Mouse (Mus musculus): Measurements from ENCODE around the gene Dnajc25. TPM values are rescaled to one million over a fixed set of nuclear protein-coding genes. Genes with fewer than 3 reads are reported as not detected.

Dnajc25 gene
- polyA plus RNA-seq, 1 experiment from 2014 or later: 16.6 TPM

- ATAC-seq (no peak), DNase-seq (ENCODE audit: low spot score) (no peak)
- TF ChIP-seq EP300 (IDR thresholded peaks at IDR 0.05) (no peak), CTCF (IDR thresholded peaks at IDR 0.05) (no peak)
- Histone ChIP-seq H3K4me1 (ENCODE audit: insufficient read depth, low read depth, low read length) (peaks cover 6% of the 10 kb centered on the region; the same call in 1 of the 2 replicates), H3K4me2 (replicated peaks; ENCODE audit: low read depth, low read length) (no peak overlapping the region), H3K4me3 (ENCODE audit: low read depth, low read length) (no peak overlapping the region), H3K27ac (ENCODE audit: low read length) (no peak overlapping the region), H3K27me3 (replicated peaks; ENCODE audit: insufficient read depth, low read length) (no peaks in the 10 kb centered on the region), H3K9me3 (ENCODE audit: low read length) (no peaks in the 10 kb centered on the region), H3K9ac (replicated peaks; ENCODE audit: low read depth) (no peak overlapping the region), H3K36me3 (ENCODE audit: insufficient read depth, low read length) (no peaks in the 10 kb centered on the region)
- 85% methylated on average over 7 of the region's 7 CpGs for WGBS
Measured at GRCm38 (mm10) chr4:59009186-59009585, 14.3 kb downstream of the Dnajc25 start.

- TF ChIP-seq EP300 (IDR thresholded peaks at IDR 0.05) (no peak), CTCF (IDR thresholded peaks at IDR 0.05) (no peak)
- Histone ChIP-seq H3K4me1 (ENCODE audit: insufficient read depth, low read depth, low read length) (peaks cover 4% of the 10 kb centered on the region; the same call in 1 of the 2 replicates), H3K27ac (ENCODE audit: low read length) (no peak overlapping the region), H3K36me3 (ENCODE audit: insufficient read depth, low read length) (no peaks in the 10 kb centered on the region), H3K9ac (replicated peaks; ENCODE audit: low read depth) (no peak overlapping the region), H3K4me2 (replicated peaks; ENCODE audit: low read depth, low read length) (no peak overlapping the region), H3K27me3 (replicated peaks; ENCODE audit: insufficient read depth, low read length) (no peaks in the 10 kb centered on the region), H3K9me3 (ENCODE audit: low read length) (no peaks in the 10 kb centered on the region), H3K4me3 (ENCODE audit: low read depth, low read length) (no peak overlapping the region)
- no peak for ATAC-seq
- no peak for DNase-seq (ENCODE audit: low spot score)
- WGBS: 78% methylated on average over 4 of the region's 4 CpGs
Measured at GRCm38 (mm10) chr4:59009696-59010095, 14.8 kb downstream of the Dnajc25 start.

- no peaks in the 10 kb centered on the region for H3K27me3 ChIP-seq (replicated peaks; ENCODE audit: insufficient read depth, low read length)
- DNase-seq (ENCODE audit: low spot score) (no peak), ATAC-seq (no peak)
- no peak overlapping the region for H3K27ac ChIP-seq (ENCODE audit: low read length)
- peaks cover 4% of the 10 kb centered on the region; the same call in 1 of the 2 replicates for H3K4me1 ChIP-seq (ENCODE audit: insufficient read depth, low read depth, low read length)
- WGBS: 36% methylated on average over 3 of the region's 3 CpGs
- no peak overlapping the region for H3K9ac ChIP-seq (replicated peaks; ENCODE audit: low read depth)
- TF ChIP-seq CTCF (IDR thresholded peaks at IDR 0.05): no peak
- no peak for TF ChIP-seq EP300 (IDR thresholded peaks at IDR 0.05)
- no peak overlapping the region for H3K4me3 ChIP-seq (ENCODE audit: low read depth, low read length)
- H3K9me3 ChIP-seq (ENCODE audit: low read length): no peaks in the 10 kb centered on the region
- no peaks in the 10 kb centered on the region for H3K36me3 ChIP-seq (ENCODE audit: insufficient read depth, low read length)
- no peak overlapping the region for H3K4me2 ChIP-seq (replicated peaks; ENCODE audit: low read depth, low read length)
Measured at GRCm38 (mm10) chr4:59011446-59011845, 16.6 kb downstream of the Dnajc25 start.

- H3K36me3 ChIP-seq (ENCODE audit: insufficient read depth, low read length): peaks cover 11% of the 10 kb centered on the region; the same call in 1 of the 2 replicates
- no peaks in the 10 kb centered on the region for H3K27me3 ChIP-seq (replicated peaks; ENCODE audit: insufficient read depth, low read length)
- H3K9me3 ChIP-seq (ENCODE audit: low read length): no peaks in the 10 kb centered on the region
- WGBS: 89% methylated on average over 3 of the region's 3 CpGs
- DNase-seq (ENCODE audit: low spot score) (no peak), ATAC-seq (no peak)
- no peak overlapping the region for H3K4me3 ChIP-seq (ENCODE audit: low read depth, low read length)
- H3K9ac ChIP-seq (replicated peaks; ENCODE audit: low read depth): no peak overlapping the region
- H3K27ac ChIP-seq (ENCODE audit: low read length): no peak overlapping the region
- TF ChIP-seq CTCF (IDR thresholded peaks at IDR 0.05): no peak
- no peak for TF ChIP-seq EP300 (IDR thresholded peaks at IDR 0.05)
- peaks cover 4% of the 10 kb centered on the region; the same call in 1 of the 2 replicates for H3K4me1 ChIP-seq (ENCODE audit: insufficient read depth, low read depth, low read length)
- H3K4me2 ChIP-seq (replicated peaks; ENCODE audit: low read depth, low read length): no peak overlapping the region
Measured at GRCm38 (mm10) chr4:59015181-59015580, 20.3 kb downstream of the Dnajc25 start.

GRCm38 (mm10) chr4:59016922-59017321 is 22.1 kb downstream of the Dnajc25 start:
- Histone ChIP-seq H3K4me1 (ENCODE audit: insufficient read depth, low read depth, low read length) (no peaks in the 10 kb centered on the region), H3K4me3 (ENCODE audit: low read depth, low read length) (no peak overlapping the region), H3K27ac (ENCODE audit: low read length) (no peak overlapping the region), H3K4me2 (replicated peaks; ENCODE audit: low read depth, low read length) (no peak overlapping the region), H3K36me3 (ENCODE audit: insufficient read depth, low read length) (peaks cover 11% of the 10 kb centered on the region; the same call in 1 of the 2 replicates), H3K27me3 (replicated peaks; ENCODE audit: insufficient read depth, low read length) (no peaks in the 10 kb centered on the region), H3K9me3 (ENCODE audit: low read length) (no peaks in the 10 kb centered on the region), H3K9ac (replicated peaks; ENCODE audit: low read depth) (no peak overlapping the region)
- DNase-seq (ENCODE audit: low spot score): no peak
- 83% methylated on average over 2 of the region's 2 CpGs for WGBS
- ATAC-seq: no peak
- TF ChIP-seq EP300 (IDR thresholded peaks at IDR 0.05) (no peak), CTCF (IDR thresholded peaks at IDR 0.05) (no peak)

- peak; percentile 5 for DNase-seq (ENCODE audit: low spot score)
- WGBS: 68% methylated on average over 10 of the region's 10 CpGs
- H3K4me2 ChIP-seq (replicated peaks; ENCODE audit: low read depth, low read length): peak overlapping the region; percentile 87
- H3K9me3 ChIP-seq (ENCODE audit: low read length): no peaks in the 10 kb centered on the region
- no peaks in the 10 kb centered on the region for H3K27me3 ChIP-seq (replicated peaks; ENCODE audit: insufficient read depth, low read length)
- H3K36me3 ChIP-seq (ENCODE audit: insufficient read depth, low read length): no peaks in the 10 kb centered on the region
- ATAC-seq: no peak
- H3K9ac ChIP-seq (replicated peaks; ENCODE audit: low read depth): no peak overlapping the region
- TF ChIP-seq CTCF (IDR thresholded peaks at IDR 0.05): no peak
- TF ChIP-seq EP300 (IDR thresholded peaks at IDR 0.05): no peak
- H3K4me1 ChIP-seq (ENCODE audit: insufficient read depth, low read depth, low read length): no peaks in the 10 kb centered on the region
- peak overlapping the region; percentile 76; the same call in 1 of the 2 replicates for H3K4me3 ChIP-seq (ENCODE audit: low read depth, low read length)
- no peak overlapping the region for H3K27ac ChIP-seq (ENCODE audit: low read length)
Measured at GRCm38 (mm10) chr4:59034325-59034917, 39.6 kb downstream of the Dnajc25 start.

All from lung, postnatal 0 days (tissue).